Mouse (Mus musculus) bone marrow, adult 2 months (tissue): ENCODE measurements around the gene Wiz.

Source experiments
- CTCF ChIP-seq: fragments of 200-500 bp; IDR thresholded peaks from 2 replicates; pipeline ENCODE4 v1.5.1; 2011; ENCODE audit warnings: low read length, control low read depth; ENCODE audit not compliant: control insufficient read depth, insufficient read depth
- POLR2A ChIP-seq: fragments of 200-500 bp; IDR thresholded peaks from 2 replicates; pipeline ENCODE4 v1.6.1; 2011; ENCODE audit warnings: low read depth, mild to moderate bottlenecking, control low read depth, low read length, borderline replicate concordance; ENCODE audit not compliant: control insufficient read depth

- no peak for TF ChIP-seq POLR2A
- TF ChIP-seq CTCF: no peak
These were observed 13.0 kb upstream of the Wiz start for GRCm38 (mm10) chr17:32402011-32402778.
